Mouse (Mus musculus) brain, embryonic 14.5 days (tissue): ENCODE data around the gene Ctxn2.

ENCODE experiments used
- CTCF ChIP-seq: fragments of 200-500 bp; IDR thresholded peaks from 2 replicates; pipeline ENCODE4 v1.5.1; 2012; ENCODE audit warnings: inconsistent platforms, mild to moderate bottlenecking, moderate library complexity, borderline replicate concordance; ENCODE audit not compliant: insufficient read depth, insufficient read length; ENCODE audit errors: extremely low read depth
- POLR2A ChIP-seq: fragments of 200-500 bp; IDR thresholded peaks from 2 replicates; pipeline ENCODE4 v1.6.1; 2012; ENCODE audit warnings: mild to moderate bottlenecking, inconsistent platforms, borderline replicate concordance; ENCODE audit not compliant: poor library complexity, insufficient read depth, insufficient read length, severe bottlenecking; ENCODE audit errors: extremely low read depth

GRCm38 (mm10) chr2:125152388-125152787 is 15.9 kb downstream of the Ctxn2 start, which contains the start of gene Slc12a1:
- no peak for TF ChIP-seq POLR2A
- no peak for TF ChIP-seq CTCF
